Mouse (Mus musculus): ENCODE results near the gene Dmwd. TPM values are rescaled to one million over a fixed set of nuclear protein-coding genes. Genes with fewer than 3 reads are reported as not detected.
"Not testable (repeated sequence)": the region's sequence is repeated elsewhere in the genome, so short reads cannot be mapped to it uniquely, and the experiment has no call there.

Gene Dmwd
- total RNA-seq, 2 experiments from 2014 or later = 3.4 to 4.9 TPM

- peak; percentile 38; the same call in 1 of the 2 replicates for ATAC-seq (replicated peaks; ENCODE audit: poor library complexity, severe bottlenecking)
These were observed 7.3 kb upstream of the Dmwd start for GRCm38 (mm10) chr7:19068707-19069106.

GRCm38 (mm10) chr7:19069500-19069899 lies 6.5 kb upstream of the Dmwd start:
- ATAC-seq (replicated peaks; ENCODE audit: poor library complexity, severe bottlenecking) = peak; percentile 38; the same call in 1 of the 2 replicates

GRCm38 (mm10) chr7:19071024-19071423 lies 5.0 kb upstream of the Dmwd start:
- not testable (repeated sequence) for ATAC-seq (replicated peaks; ENCODE audit: poor library complexity, severe bottlenecking)

GRCm38 (mm10) chr7:19073504-19073903 lies 2.5 kb upstream of the Dmwd start:
- no peak for ATAC-seq (replicated peaks; ENCODE audit: poor library complexity, severe bottlenecking)

- no peak for ATAC-seq (replicated peaks; ENCODE audit: poor library complexity, severe bottlenecking)
These were observed 1.5 kb upstream of the Dmwd start for GRCm38 (mm10) chr7:19074494-19074893.

GRCm38 (mm10) chr7:19075231-19075630 lies 796 bp upstream of the Dmwd start:
- no peak for ATAC-seq (replicated peaks; ENCODE audit: poor library complexity, severe bottlenecking)

- no peak for ATAC-seq (replicated peaks; ENCODE audit: poor library complexity, severe bottlenecking)
These were observed 562 bp downstream of the Dmwd start for GRCm38 (mm10) chr7:19076586-19076991.

GRCm38 (mm10) chr7:19077761-19078160 lies 1.7 kb downstream of the Dmwd start:
- peak; percentile 80 for ATAC-seq (replicated peaks; ENCODE audit: poor library complexity, severe bottlenecking)

GRCm38 (mm10) chr7:19078732-19079131 lies 2.7 kb downstream of the Dmwd start:
- ATAC-seq (replicated peaks; ENCODE audit: poor library complexity, severe bottlenecking) = no peak

GRCm38 (mm10) chr7:19080451-19080950 lies 4.5 kb downstream of the Dmwd start:
- no peak for ATAC-seq (replicated peaks; ENCODE audit: poor library complexity, severe bottlenecking)

GRCm38 (mm10) chr7:19082171-19082570 lies 6.1 kb downstream of the Dmwd start:
- no peak for ATAC-seq (replicated peaks; ENCODE audit: poor library complexity, severe bottlenecking)

- no peak for ATAC-seq (replicated peaks; ENCODE audit: poor library complexity, severe bottlenecking)
These were observed 7.1 kb downstream of the Dmwd start for GRCm38 (mm10) chr7:19083096-19083495.

GRCm38 (mm10) chr7:19083701-19084100 lies 7.7 kb downstream of the Dmwd start, which contains the start of gene Dmpk:
TSS of gene Dmpk (plus strand) at chr7:19083849.
- ATAC-seq (replicated peaks; ENCODE audit: poor library complexity, severe bottlenecking) = no peak

GRCm38 (mm10) chr7:19084277-19084771 lies 8.3 kb downstream of the Dmwd start:
- ATAC-seq (replicated peaks; ENCODE audit: poor library complexity, severe bottlenecking) = peak; percentile 75

GRCm38 (mm10) chr7:19084921-19085473 lies 9.0 kb downstream of the Dmwd start:
- no peak for ATAC-seq (replicated peaks; ENCODE audit: poor library complexity, severe bottlenecking)

GRCm38 (mm10) chr7:19085495-19085894 lies 9.5 kb downstream of the Dmwd start:
- ATAC-seq (replicated peaks; ENCODE audit: poor library complexity, severe bottlenecking) = no peak

GRCm38 (mm10) chr7:19086042-19086441 lies 10.0 kb downstream of the Dmwd start:
- peak; percentile 60 for ATAC-seq (replicated peaks; ENCODE audit: poor library complexity, severe bottlenecking)

- no peak for ATAC-seq (replicated peaks; ENCODE audit: poor library complexity, severe bottlenecking)
These were observed 10.7 kb downstream of the Dmwd start for GRCm38 (mm10) chr7:19086760-19087159.

- peak; percentile 24; the same call in 1 of the 2 replicates for ATAC-seq (replicated peaks; ENCODE audit: poor library complexity, severe bottlenecking)
These were observed 12.8 kb downstream of the Dmwd start for GRCm38 (mm10) chr7:19088813-19089212.

GRCm38 (mm10) chr7:19091913-19092312 lies 15.9 kb downstream of the Dmwd start:
- ATAC-seq (replicated peaks; ENCODE audit: poor library complexity, severe bottlenecking) = no peak

- ATAC-seq (replicated peaks; ENCODE audit: poor library complexity, severe bottlenecking) = no peak
These were observed 16.6 kb downstream of the Dmwd start for GRCm38 (mm10) chr7:19092381-19093173.

Measured in granulocyte monocyte progenitor cell, adult 5-6 weeks (primary cell).